Mouse (Mus musculus): ENCODE measurements around the gene Nmt1. TPM values are rescaled to one million over a fixed set of nuclear protein-coding genes. Genes with fewer than 3 reads are reported as not detected.

Nmt1 gene
- polyA plus RNA-seq, 1 experiment from 2014 or later = 51.3 TPM

DNA sequence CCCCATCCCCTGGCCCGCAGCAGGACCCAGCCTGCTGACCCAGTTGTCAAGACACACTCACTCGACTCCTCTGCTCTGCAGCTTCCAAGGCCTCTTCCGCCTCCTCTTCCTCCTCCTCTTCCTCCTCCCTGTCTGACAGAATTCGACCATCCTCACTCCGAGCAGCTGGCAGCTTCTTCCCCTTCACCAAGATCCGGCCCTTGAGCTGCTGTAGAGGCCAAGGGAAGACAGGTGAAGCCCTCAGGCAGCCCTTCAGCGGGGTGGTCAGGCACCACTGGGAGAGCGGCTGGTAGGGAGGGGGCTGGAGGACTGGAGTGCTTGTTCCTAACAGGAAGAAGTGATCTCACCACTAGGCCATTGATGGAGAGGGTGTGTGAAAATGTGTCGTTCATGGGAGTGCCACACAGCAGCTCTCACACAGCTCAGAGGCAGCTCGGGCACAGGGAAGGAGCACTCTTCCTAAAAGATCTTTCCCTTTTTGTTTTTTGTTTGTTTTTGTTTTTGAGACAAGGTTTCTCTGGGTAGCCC is 46.9 kb downstream of the Nmt1 start:
- no peak for ATAC-seq (ENCODE audit: low FRiP score)
- H3K4me3 ChIP-seq (ENCODE audit: low read depth, low read length) = no peak overlapping the region
- H3K4me2 ChIP-seq = no peak overlapping the region
- 22% methylated on average over 10 of the region's 10 CpGs for WGBS
- no peak overlapping the region for H3K27ac ChIP-seq (ENCODE audit: low read depth, low read length)
- DNase-seq (ENCODE audit: low spot score, missing footprints) = no peak
- peaks cover 4% of the 10 kb centered on the region; the same call in 1 of the 2 replicates for H3K27me3 ChIP-seq (ENCODE audit: control insufficient read depth, insufficient read depth, low read length)
- H3K9ac ChIP-seq (ENCODE audit: low read length) = no peak overlapping the region
- H3K36me3 ChIP-seq (ENCODE audit: control insufficient read depth, insufficient read depth, low read length) = peaks cover 2% of the 10 kb centered on the region; the same call in 1 of the 2 replicates
- H3K4me1 ChIP-seq (ENCODE audit: control insufficient read depth, insufficient read depth, low read length) = peaks cover 4% of the 10 kb centered on the region; the same call in 1 of the 2 replicates
- H3K9me3 ChIP-seq (ENCODE audit: control insufficient read depth, low read length) = no peaks in the 10 kb centered on the region

DNA sequence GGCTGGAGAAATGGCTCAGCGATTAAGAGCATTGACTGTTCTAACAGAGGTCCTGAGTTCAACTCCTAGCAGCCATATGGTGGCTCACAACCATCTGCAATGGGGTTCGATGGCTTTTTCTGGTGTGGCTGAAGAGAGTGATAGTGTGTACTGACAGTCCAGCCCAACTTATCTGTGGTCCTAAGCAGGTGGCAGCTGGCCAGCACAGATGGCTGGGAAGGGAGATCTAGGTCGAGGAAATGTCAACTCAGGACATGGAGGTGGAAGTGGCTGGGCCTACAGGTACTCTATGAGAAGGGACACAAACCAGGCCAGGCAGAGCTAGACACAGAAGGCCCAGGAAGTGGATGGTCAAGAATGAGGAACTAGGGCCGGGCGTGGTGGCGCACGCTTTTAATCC is 48.0 kb downstream of the Nmt1 start:
- H3K27me3 ChIP-seq (ENCODE audit: control insufficient read depth, insufficient read depth, low read length) = peaks cover 12% of the 10 kb centered on the region; the same call in 1 of the 2 replicates
- H3K9me3 ChIP-seq (ENCODE audit: control insufficient read depth, low read length) = no peaks in the 10 kb centered on the region
- no peak overlapping the region for H3K9ac ChIP-seq (ENCODE audit: low read length)
- DNase-seq (ENCODE audit: low spot score, missing footprints) (no peak), ATAC-seq (ENCODE audit: low FRiP score) (no peak)
- no peak overlapping the region for H3K27ac ChIP-seq (ENCODE audit: low read depth, low read length)
- no peaks in the 10 kb centered on the region for H3K36me3 ChIP-seq (ENCODE audit: control insufficient read depth, insufficient read depth, low read length)
- WGBS = 94% methylated on average over 7 of the region's 7 CpGs
- H3K4me2 ChIP-seq = no peak overlapping the region
- peaks cover 14% of the 10 kb centered on the region; the same call in 1 of the 2 replicates for H3K4me1 ChIP-seq (ENCODE audit: control insufficient read depth, insufficient read depth, low read length)
- no peak overlapping the region for H3K4me3 ChIP-seq (ENCODE audit: low read depth, low read length)

DNA sequence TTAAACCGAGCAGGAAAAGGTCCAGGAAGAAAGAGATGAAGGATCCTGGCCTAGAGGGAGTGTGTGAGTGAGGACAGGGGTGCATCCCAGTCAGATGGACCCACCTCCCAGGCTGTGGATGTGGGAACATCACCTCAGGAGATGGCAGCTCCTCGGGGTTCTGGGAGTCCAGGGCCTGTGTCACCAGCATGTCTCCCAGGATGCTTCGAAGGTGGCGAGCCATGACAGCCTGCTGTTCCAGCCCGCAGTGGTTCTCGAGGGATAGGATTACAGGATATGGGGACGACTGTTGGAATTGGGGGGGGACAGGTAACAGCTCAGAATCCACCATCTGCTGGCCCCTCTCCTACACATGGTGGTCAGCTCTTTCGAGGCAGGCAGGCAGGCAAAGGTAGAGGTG is 48.6 kb downstream of the Nmt1 start:
- H3K9ac ChIP-seq (ENCODE audit: low read length) = no peak overlapping the region
- H3K36me3 ChIP-seq (ENCODE audit: control insufficient read depth, insufficient read depth, low read length) = no peaks in the 10 kb centered on the region
- H3K27me3 ChIP-seq (ENCODE audit: control insufficient read depth, insufficient read depth, low read length) = peaks cover 16% of the 10 kb centered on the region
- no peak for ATAC-seq (ENCODE audit: low FRiP score)
- 86% methylated on average over 8 of the region's 8 CpGs for WGBS
- H3K4me2 ChIP-seq = no peak overlapping the region
- no peaks in the 10 kb centered on the region for H3K9me3 ChIP-seq (ENCODE audit: control insufficient read depth, low read length)
- DNase-seq (ENCODE audit: low spot score, missing footprints) = no peak
- no peak overlapping the region for H3K4me3 ChIP-seq (ENCODE audit: low read depth, low read length)
- no peak overlapping the region for H3K27ac ChIP-seq (ENCODE audit: low read depth, low read length)
- H3K4me1 ChIP-seq (ENCODE audit: control insufficient read depth, insufficient read depth, low read length) = peaks cover 14% of the 10 kb centered on the region; the same call in 1 of the 2 replicates

DNA sequence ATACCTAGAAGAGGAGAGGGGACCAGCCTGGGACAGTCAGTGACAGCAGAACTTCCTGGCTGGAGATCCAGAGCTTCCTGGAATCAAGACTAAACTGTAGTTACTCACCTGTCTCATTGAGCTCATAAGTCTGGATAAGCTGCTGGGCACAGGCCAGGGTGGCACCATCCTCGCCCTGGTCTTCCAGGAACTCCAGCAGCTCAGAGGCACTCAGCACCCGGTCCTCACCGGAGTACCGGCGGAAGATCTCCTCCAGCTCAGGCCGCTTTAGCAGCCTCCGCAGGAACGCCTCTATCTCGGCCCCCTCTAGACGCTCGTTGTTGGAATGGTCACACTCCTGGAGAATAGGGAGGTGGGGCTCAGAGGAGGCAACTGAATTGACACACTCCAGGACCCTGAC is 50.1 kb downstream of the Nmt1 start:
- Histone ChIP-seq H3K27ac (ENCODE audit: low read depth, low read length) (no peak overlapping the region), H3K9ac (ENCODE audit: low read length) (no peak overlapping the region), H3K4me2 (no peak overlapping the region), H3K36me3 (ENCODE audit: control insufficient read depth, insufficient read depth, low read length) (no peaks in the 10 kb centered on the region), H3K4me3 (ENCODE audit: low read depth, low read length) (no peak overlapping the region), H3K27me3 (ENCODE audit: control insufficient read depth, insufficient read depth, low read length) (peaks cover 17% of the 10 kb centered on the region), H3K9me3 (ENCODE audit: control insufficient read depth, low read length) (no peaks in the 10 kb centered on the region), H3K4me1 (ENCODE audit: control insufficient read depth, insufficient read depth, low read length) (peaks cover 14% of the 10 kb centered on the region; the same call in 1 of the 2 replicates)
- ATAC-seq (ENCODE audit: low FRiP score) (no peak), DNase-seq (ENCODE audit: low spot score, missing footprints) (no peak)
- 85% methylated on average over 11 of the region's 11 CpGs for WGBS

- Histone ChIP-seq H3K36me3 (ENCODE audit: control insufficient read depth, insufficient read depth, low read length) (no peaks in the 10 kb centered on the region), H3K4me3 (ENCODE audit: low read depth, low read length) (peak overlapping the region; percentile 14), H3K4me2 (peak overlapping the region; percentile 48), H3K9me3 (ENCODE audit: control insufficient read depth, low read length) (no peaks in the 10 kb centered on the region), H3K27ac (ENCODE audit: low read depth, low read length) (no peak overlapping the region), H3K4me1 (ENCODE audit: control insufficient read depth, insufficient read depth, low read length) (peaks cover 10% of the 10 kb centered on the region; the same call in 1 of the 2 replicates), H3K9ac (ENCODE audit: low read length) (peak overlapping the region; percentile 48), H3K27me3 (ENCODE audit: control insufficient read depth, insufficient read depth, low read length) (peaks cover 17% of the 10 kb centered on the region)
- DNase-seq (ENCODE audit: low spot score, missing footprints) (peak; percentile 93), ATAC-seq (ENCODE audit: low FRiP score) (peak; percentile 50; the same call in 1 of the 2 replicates)
- WGBS = 1% methylated on average over 43 of the region's 43 CpGs
These were observed 52.5 kb downstream of the Nmt1 start for GRCm38 (mm10) chr11:103080323-103081091.

- no peaks in the 10 kb centered on the region for H3K9me3 ChIP-seq (ENCODE audit: control insufficient read depth, low read length)
- peaks cover 17% of the 10 kb centered on the region for H3K27me3 ChIP-seq (ENCODE audit: control insufficient read depth, insufficient read depth, low read length)
- no peak for ATAC-seq (ENCODE audit: low FRiP score)
- no peak overlapping the region for H3K27ac ChIP-seq (ENCODE audit: low read depth, low read length)
- H3K36me3 ChIP-seq (ENCODE audit: control insufficient read depth, insufficient read depth, low read length) = no peaks in the 10 kb centered on the region
- H3K4me3 ChIP-seq (ENCODE audit: low read depth, low read length) = no peak overlapping the region
- WGBS = 53% methylated on average over 6 of the region's 6 CpGs
- no peak overlapping the region for H3K4me2 ChIP-seq
- peaks cover 10% of the 10 kb centered on the region; the same call in 1 of the 2 replicates for H3K4me1 ChIP-seq (ENCODE audit: control insufficient read depth, insufficient read depth, low read length)
- no peak overlapping the region for H3K9ac ChIP-seq (ENCODE audit: low read length)
- no peak for DNase-seq (ENCODE audit: low spot score, missing footprints)
These were observed 53.6 kb downstream of the Nmt1 start for GRCm38 (mm10) chr11:103081631-103082030.

DNA sequence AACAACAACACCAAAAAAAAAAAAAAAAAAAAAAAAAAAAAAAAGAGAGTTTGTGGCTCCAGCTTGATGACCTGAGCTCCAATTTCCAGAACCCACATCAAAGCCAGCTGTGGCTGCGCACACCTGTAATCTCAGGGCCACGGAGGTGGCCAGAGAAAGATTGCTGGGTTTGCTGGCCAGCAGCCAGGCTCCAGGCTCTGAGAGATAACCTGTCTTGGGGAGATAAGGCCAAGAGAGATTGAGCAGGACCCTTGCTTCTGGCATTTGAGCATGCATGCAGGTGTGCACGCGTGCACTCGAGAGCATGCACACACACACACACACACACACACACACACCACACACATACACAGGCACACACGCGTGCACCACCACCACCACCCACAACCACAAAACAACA is 65.3 kb downstream of the Nmt1 start:
- 96% methylated on average over 7 of the region's 7 CpGs for WGBS

DNA sequence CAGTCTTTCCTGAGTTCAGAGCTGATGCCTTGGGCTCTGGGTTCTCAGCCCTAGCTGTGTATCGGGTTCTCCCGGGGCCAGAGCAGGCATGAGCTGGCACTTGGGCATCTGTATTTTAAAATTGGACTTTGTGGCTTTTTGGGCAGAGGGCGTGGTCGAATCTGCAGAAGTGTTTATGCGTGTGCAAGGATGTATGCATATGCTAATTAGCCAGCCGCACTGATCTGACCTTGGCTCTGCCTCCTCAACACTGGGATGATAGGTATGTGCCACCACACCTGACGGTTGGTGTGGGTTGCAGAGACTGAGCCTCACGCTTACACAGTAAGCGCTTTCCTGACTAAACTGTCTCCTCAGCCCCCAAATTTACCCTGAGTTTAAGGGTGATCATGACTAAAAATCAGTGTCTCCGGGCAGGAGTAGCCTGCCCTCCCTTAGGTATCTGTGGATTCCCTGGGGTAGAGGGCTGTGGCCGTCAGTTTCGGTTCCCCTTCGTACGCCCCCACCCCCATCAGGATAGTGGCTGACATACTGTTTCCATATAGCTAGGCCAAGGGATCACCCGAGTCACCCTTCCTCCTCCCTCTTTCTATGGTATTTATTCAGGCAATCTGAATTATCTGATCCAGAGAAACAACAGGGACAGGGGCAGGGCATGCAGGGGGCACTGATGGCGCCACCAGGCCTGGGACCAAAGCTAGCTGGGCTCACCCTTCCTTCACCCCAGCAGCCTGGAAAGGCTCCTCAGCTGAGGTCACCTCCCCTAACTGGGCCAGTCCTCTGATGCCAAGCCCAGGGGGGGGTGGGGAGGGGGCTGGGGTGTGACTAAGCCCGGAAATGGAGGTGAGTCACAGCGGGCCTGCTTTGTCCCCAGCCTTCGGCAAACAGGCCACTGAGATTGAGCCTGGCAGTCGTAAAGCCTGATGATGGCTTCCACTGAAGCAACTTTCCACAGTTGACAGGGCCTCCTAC is 66.2 kb downstream of the Nmt1 start:
- no peak for ATAC-seq (ENCODE audit: low FRiP score)
- no peak overlapping the region for H3K4me3 ChIP-seq (ENCODE audit: low read depth, low read length)
- no peaks in the 10 kb centered on the region for H3K9me3 ChIP-seq (ENCODE audit: control insufficient read depth, low read length)
- peaks cover 7% of the 10 kb centered on the region for H3K4me1 ChIP-seq (ENCODE audit: control insufficient read depth, insufficient read depth, low read length)
- no peaks in the 10 kb centered on the region for H3K36me3 ChIP-seq (ENCODE audit: control insufficient read depth, insufficient read depth, low read length)
- H3K27ac ChIP-seq (ENCODE audit: low read depth, low read length) = no peak overlapping the region
- 75% methylated on average over 20 of the region's 20 CpGs for WGBS
- DNase-seq (ENCODE audit: low spot score, missing footprints) = no peak
- H3K9ac ChIP-seq (ENCODE audit: low read length) = no peak overlapping the region
- H3K27me3 ChIP-seq (ENCODE audit: control insufficient read depth, insufficient read depth, low read length) = peaks cover 2% of the 10 kb centered on the region
- no peak overlapping the region for H3K4me2 ChIP-seq

More for the DNA sequence above, 65.3 kb downstream of the Nmt1 start:
- no peak for DNase-seq (ENCODE audit: low spot score, missing footprints)
- no peak overlapping the region for H3K9ac ChIP-seq (ENCODE audit: low read length)
- H3K9me3 ChIP-seq (ENCODE audit: control insufficient read depth, low read length) = no peaks in the 10 kb centered on the region
- H3K4me3 ChIP-seq (ENCODE audit: low read depth, low read length) = no peak overlapping the region
- no peaks in the 10 kb centered on the region for H3K27me3 ChIP-seq (ENCODE audit: control insufficient read depth, insufficient read depth, low read length)
- no peak for ATAC-seq (ENCODE audit: low FRiP score)
- no peak overlapping the region for H3K4me2 ChIP-seq
- H3K27ac ChIP-seq (ENCODE audit: low read depth, low read length) = no peak overlapping the region
- H3K4me1 ChIP-seq (ENCODE audit: control insufficient read depth, insufficient read depth, low read length) = peaks cover 7% of the 10 kb centered on the region
- no peaks in the 10 kb centered on the region for H3K36me3 ChIP-seq (ENCODE audit: control insufficient read depth, insufficient read depth, low read length)
